Mouse (Mus musculus) liver, postnatal 0 days (tissue): Measurements from ENCODE around the gene Gpc6.

Experiments
- CTCF ChIP-seq: sonication (generic); IDR thresholded peaks from 2 replicates; pipeline ENCODE4 v1.5.1; 2016; ENCODE audit warnings: antibody characterized with exemption, low read depth
- EP300 ChIP-seq: IDR thresholded peaks from 2 replicates; pipeline ENCODE4 v1.6.1; 2016; ENCODE audit warnings: antibody characterized with exemption, low read depth, mild to moderate bottlenecking

GRCm38 (mm10) chr14:116916874-116917273, 8.2 kb upstream of the Gpc6 start:
- TF ChIP-seq EP300 = no peak
- no peak for TF ChIP-seq CTCF
